17 mouse cellular contexts compared by ENCODE assay signal in the genomic region with DNA sequence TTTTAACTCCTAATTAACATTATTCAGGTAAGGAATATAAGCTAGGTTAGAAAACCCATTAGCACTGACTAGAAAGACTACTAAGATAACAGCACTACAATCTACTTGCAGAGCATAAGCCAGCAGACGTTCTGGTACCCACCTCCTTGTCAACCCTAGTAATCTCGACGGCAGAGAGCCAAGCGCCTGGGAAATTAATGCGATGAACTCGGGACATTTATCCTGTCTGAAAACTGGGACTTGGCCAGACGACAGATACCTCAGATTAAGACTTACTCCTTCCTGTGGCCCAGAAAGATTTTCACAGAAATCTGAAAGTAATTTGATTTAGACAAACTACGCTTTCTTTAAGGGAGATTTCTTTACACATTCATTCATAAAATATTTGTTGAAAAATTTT. TPM values are rescaled to one million over a fixed set of nuclear protein-coding genes. Genes with fewer than 3 reads are reported as not detected.
"Had no signal": no experiment of that assay in that cellular context is flagged by ENCODE, and none has a peak within 500 bp of the region (broad histone marks: within the 10 kb centered on the region; RNA-seq: fewer than 3 reads in every experiment).

No protein-coding gene starts in this region.

- H3K4me2 ChIP-seq: liver, embryonic 11.5 days; liver, embryonic 15.5 days; midbrain, embryonic 13.5 days; stomach, embryonic 15.5 days had no signal

- DNase-seq: lung, adult 2 months; lung, postnatal 36 days; thymus, adult 2 months; thymus, postnatal 25 days had no signal

- H3K9me3 ChIP-seq: limb, embryonic 10.5 days; liver, embryonic 15.5 days; midbrain, embryonic 13.5 days; stomach, embryonic 15.5 days had no signal

- H3K4me1 ChIP-seq: stomach, embryonic 15.5 days had no signal

- H3K9ac ChIP-seq: liver, embryonic 15.5 days; midbrain, embryonic 13.5 days; stomach, embryonic 15.5 days had no signal

- H3K4me3 ChIP-seq: left cerebral cortex, adult 2 months; limb, embryonic 10.5 days; liver, embryonic 15.5 days; midbrain, embryonic 13.5 days; stomach, embryonic 15.5 days had no signal

- ATAC-seq: lung, postnatal 0 days; midbrain, embryonic 13.5 days had no signal

- H3K27me3 ChIP-seq: liver, embryonic 15.5 days; midbrain, embryonic 13.5 days; stomach, embryonic 15.5 days had no signal

- H3K27ac ChIP-seq: left cerebral cortex, adult 2 months; limb, embryonic 10.5 days; liver, embryonic 15.5 days; midbrain, embryonic 13.5 days; stomach, embryonic 15.5 days had no signal

RNA-seq across cellular contexts. Expression of a gene that starts 41.4 kb away (rescaled TPM):
- total RNA-seq: left cerebral cortex, adult 2 months; left cerebral cortex, postnatal 14 days; megakaryocyte progenitor cell, adult 5-6 weeks; midbrain, postnatal 0 days had no signal
- polyA plus RNA-seq: kidney, embryonic 14.5 days; limb, embryonic 10.5 days; limb, embryonic 14.5 days; liver, embryonic 11.5 days; midbrain, embryonic 13.5 days; neural tube, embryonic 14.5 days; stomach, embryonic 15.5 days had no signal
